Mouse (Mus musculus) embryo, embryonic 10 days (tissue): ENCODE data around the gene Stk38l.
"Not testable (repeated sequence)": the region's sequence is repeated elsewhere in the genome, so short reads cannot be mapped to it uniquely, and the experiment has no call there.

Source experiments
- DNase-seq: peaks from one replicate; pipeline ENCODE4 v3.0.0-alpha.2; 2015; ENCODE audit warnings: low spot score

The Stk38l gene

GRCm38 (mm10) chr6:146738889-146739288, 14.1 kb downstream of the Stk38l start:
- DNase-seq, result no peak

GRCm38 (mm10) chr6:146740724-146741123, 15.9 kb downstream of the Stk38l start:
- DNase-seq, result no peak

GRCm38 (mm10) chr6:146741986-146742635, 17.3 kb downstream of the Stk38l start:
- no peak for DNase-seq

- DNase-seq, result not testable (repeated sequence)
Observed at GRCm38 (mm10) chr6:146744266-146744665, 19.5 kb downstream of the Stk38l start.

- no peak for DNase-seq
Observed at GRCm38 (mm10) chr6:146745180-146745579, 20.4 kb downstream of the Stk38l start.

- no peak for DNase-seq
Observed at GRCm38 (mm10) chr6:146746577-146746976, 21.8 kb downstream of the Stk38l start.

GRCm38 (mm10) chr6:146747057-146747456, 22.3 kb downstream of the Stk38l start:
- DNase-seq, result no peak

- no peak for DNase-seq
Observed at GRCm38 (mm10) chr6:146748271-146748670, 23.5 kb downstream of the Stk38l start.

GRCm38 (mm10) chr6:146751671-146752070, 26.9 kb downstream of the Stk38l start:
- DNase-seq, result peak; percentile 22

- DNase-seq, result no peak
Observed at GRCm38 (mm10) chr6:146752178-146752577, 27.4 kb downstream of the Stk38l start.

- DNase-seq, result no peak
Observed at GRCm38 (mm10) chr6:146752612-146753011, 27.8 kb downstream of the Stk38l start.

GRCm38 (mm10) chr6:146753560-146754160, 28.9 kb downstream of the Stk38l start:
- no peak for DNase-seq

GRCm38 (mm10) chr6:146755136-146755535, 30.3 kb downstream of the Stk38l start:
- DNase-seq, result no peak

GRCm38 (mm10) chr6:146755679-146756078, 30.9 kb downstream of the Stk38l start:
- DNase-seq, result no peak

GRCm38 (mm10) chr6:146759027-146759426, 34.2 kb downstream of the Stk38l start:
- no peak for DNase-seq

GRCm38 (mm10) chr6:146760022-146760421, 35.2 kb downstream of the Stk38l start:
- DNase-seq, result no peak

GRCm38 (mm10) chr6:146760736-146761135, 35.9 kb downstream of the Stk38l start:
- no peak for DNase-seq

- DNase-seq, result peak; percentile 27
Observed at GRCm38 (mm10) chr6:146762264-146762898, 37.6 kb downstream of the Stk38l start.

- no peak for DNase-seq
Observed at GRCm38 (mm10) chr6:146764593-146764992, 39.8 kb downstream of the Stk38l start.

- no peak for DNase-seq
Observed at GRCm38 (mm10) chr6:146765270-146765669, 40.5 kb downstream of the Stk38l start.

- no peak for DNase-seq
Observed at GRCm38 (mm10) chr6:146768813-146769404, 44.1 kb downstream of the Stk38l start.

- no peak for DNase-seq
Observed at GRCm38 (mm10) chr6:146770005-146770745, 45.4 kb downstream of the Stk38l start.
